Mouse (Mus musculus): Measurements from ENCODE around the gene Tgif1. TPM values are rescaled to one million over a fixed set of nuclear protein-coding genes. Genes with fewer than 3 reads are reported as not detected.

Gene Tgif1
- polyA plus RNA-seq, 1 experiment, result 45.2 TPM

- Histone ChIP-seq H3K4me3 (ENCODE audit: control insufficient read depth, insufficient read depth, low read length) (peak overlapping the region; percentile 83), H3K27me3 (ENCODE audit: control insufficient read depth, insufficient read depth, low read length) (no peaks in the 10 kb centered on the region), H3K4me1 (replicated peaks; ENCODE audit: control insufficient read depth, insufficient read depth, low read length) (0 out of 2 replicates have a peak, but pooled peaks cover 4% of the 10 kb centered on the region), H3K27ac (ENCODE audit: control insufficient read depth, insufficient read depth, low read length) (peak overlapping the region; percentile 91), H3K36me3 (ENCODE audit: control insufficient read depth, insufficient read depth, low read length) (no peaks in the 10 kb centered on the region)
- under 1% methylated on average over 54 of the region's 54 CpGs for whole genome bisulfite sequencing
- peak; percentile 71 for DNase-seq
- peak; percentile 89 for TF ChIP-seq POLR2A (IDR thresholded peaks at IDR 0.05; ENCODE audit: control insufficient read depth, extremely low read depth, insufficient read depth, low read length, poor library complexity)
- TF ChIP-seq CTCF (IDR thresholded peaks at IDR 0.05; ENCODE audit: borderline replicate concordance, control insufficient read depth, extremely low read depth, insufficient read depth, low read length, poor library complexity), result no peak
Measured at GRCm38 (mm10) chr17:70850996-70851991, 2.1 kb downstream of the Tgif1 start.

- Histone ChIP-seq H3K27me3 (ENCODE audit: control insufficient read depth, insufficient read depth, low read length) (no peaks in the 10 kb centered on the region), H3K36me3 (ENCODE audit: control insufficient read depth, insufficient read depth, low read length) (0 out of 2 replicates have a peak, but pooled peaks cover 3% of the 10 kb centered on the region), H3K27ac (ENCODE audit: control insufficient read depth, insufficient read depth, low read length) (peak overlapping the region; percentile 91), H3K4me3 (ENCODE audit: control insufficient read depth, insufficient read depth, low read length) (peak overlapping the region; percentile 83), H3K4me1 (replicated peaks; ENCODE audit: control insufficient read depth, insufficient read depth, low read length) (0 out of 2 replicates have a peak, but pooled peaks cover 4% of the 10 kb centered on the region)
- TF ChIP-seq CTCF (IDR thresholded peaks at IDR 0.05; ENCODE audit: borderline replicate concordance, control insufficient read depth, extremely low read depth, insufficient read depth, low read length, poor library complexity), result peak; percentile 43; the same call in 1 of the 2 replicates
- no peak for TF ChIP-seq POLR2A (IDR thresholded peaks at IDR 0.05; ENCODE audit: control insufficient read depth, extremely low read depth, insufficient read depth, low read length, poor library complexity)
- DNase-seq, result peak; percentile 63
- under 1% methylated on average over 40 of the region's 40 CpGs for WGBS
Measured at GRCm38 (mm10) chr17:70850233-70850995, 2.9 kb downstream of the Tgif1 start.

GRCm38 (mm10) chr17:70849399-70850232 is 3.7 kb downstream of the Tgif1 start:
- DNase-seq, result peak; percentile 89
- Histone ChIP-seq H3K36me3 (ENCODE audit: control insufficient read depth, insufficient read depth, low read length) (peaks cover 8% of the 10 kb centered on the region; the same call in 1 of the 2 replicates), H3K4me1 (replicated peaks; ENCODE audit: control insufficient read depth, insufficient read depth, low read length) (0 out of 2 replicates have a peak, but pooled peaks cover 4% of the 10 kb centered on the region), H3K27ac (ENCODE audit: control insufficient read depth, insufficient read depth, low read length) (peak overlapping the region; percentile 91), H3K27me3 (ENCODE audit: control insufficient read depth, insufficient read depth, low read length) (no peaks in the 10 kb centered on the region), H3K4me3 (ENCODE audit: control insufficient read depth, insufficient read depth, low read length) (peak overlapping the region; percentile 62)
- peak; percentile 72; the same call in 1 of the 2 replicates for TF ChIP-seq POLR2A (IDR thresholded peaks at IDR 0.05; ENCODE audit: control insufficient read depth, extremely low read depth, insufficient read depth, low read length, poor library complexity)
- peak; percentile 33; the same call in 1 of the 2 replicates for TF ChIP-seq CTCF (IDR thresholded peaks at IDR 0.05; ENCODE audit: borderline replicate concordance, control insufficient read depth, extremely low read depth, insufficient read depth, low read length, poor library complexity)
- WGBS, result under 1% methylated on average over 33 of the region's 33 CpGs

GRCm38 (mm10) chr17:70848511-70849398 is 4.6 kb downstream of the Tgif1 start:
- Histone ChIP-seq H3K36me3 (ENCODE audit: control insufficient read depth, insufficient read depth, low read length) (peaks cover 16% of the 10 kb centered on the region), H3K4me1 (replicated peaks; ENCODE audit: control insufficient read depth, insufficient read depth, low read length) (0 out of 2 replicates have a peak, but pooled peaks cover 4% of the 10 kb centered on the region), H3K4me3 (ENCODE audit: control insufficient read depth, insufficient read depth, low read length) (peak overlapping the region; percentile 62), H3K27ac (ENCODE audit: control insufficient read depth, insufficient read depth, low read length) (peak overlapping the region; percentile 91), H3K27me3 (ENCODE audit: control insufficient read depth, insufficient read depth, low read length) (no peaks in the 10 kb centered on the region)
- 1% methylated on average over 23 of the region's 23 CpGs for WGBS
- TF ChIP-seq POLR2A (IDR thresholded peaks at IDR 0.05; ENCODE audit: control insufficient read depth, extremely low read depth, insufficient read depth, low read length, poor library complexity) (no peak; the same call in 1 of the 2 replicates), CTCF (IDR thresholded peaks at IDR 0.05; ENCODE audit: borderline replicate concordance, control insufficient read depth, extremely low read depth, insufficient read depth, low read length, poor library complexity) (no peak)
- DNase-seq, result peak; percentile 65
